Mouse (Mus musculus) left cerebral cortex, postnatal 36 days (tissue): Measurements from ENCODE around the gene Olfr608. TPM values are rescaled to one million over a fixed set of nuclear protein-coding genes. Genes with fewer than 3 reads are reported as not detected.
"Not testable (repeated sequence)": the region's sequence is repeated elsewhere in the genome, so short reads cannot be mapped to it uniquely, and the experiment has no call there.

Source experiments
- DNase-seq, 2 experiments: peaks; one replicate each; pipeline ENCODE4 v3.0.0; 2021 to 2022; ENCODE audit warnings: low spot score in 2 of 2, mixed read lengths in 1 of 2
- intact Hi-C: fragments of 180-260 bp; cut with DNase I; formaldehyde crosslinking; loops from one replicate; pipeline ENCODE4 v1.15.1; 2025
- total RNA-seq, 2 experiments: library from RNA; stranded (reverse); gene quantifications; 2 replicates each; pipeline ENCODE4 v1.2.3; 2021

The Olfr608 gene
- total RNA-seq = not detected

DNA sequence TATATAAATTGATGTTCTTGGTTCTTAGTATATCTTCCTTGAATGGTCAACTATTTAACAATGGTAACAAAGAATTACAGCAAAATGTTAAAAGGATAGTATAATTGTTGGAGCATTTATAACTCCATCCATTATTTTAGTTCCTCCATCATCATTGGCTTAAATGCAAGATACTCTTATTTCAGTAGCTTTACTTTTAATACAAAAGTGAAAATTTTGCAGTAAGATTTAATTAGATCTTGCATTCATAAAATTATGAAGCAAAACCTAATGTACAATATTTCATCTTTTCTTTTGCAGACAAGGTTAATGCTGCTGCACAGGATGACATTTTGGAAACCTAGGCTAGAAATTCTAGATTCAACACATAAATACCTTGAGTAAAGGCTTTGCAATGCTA is at the start of gene Olfr608:
Olfr608 (plus strand) TSS at position 301 of the 400 bp plus-strand sequence.
- DNase-seq = no peak
- intact Hi-C loops = no loop called here

DNA sequence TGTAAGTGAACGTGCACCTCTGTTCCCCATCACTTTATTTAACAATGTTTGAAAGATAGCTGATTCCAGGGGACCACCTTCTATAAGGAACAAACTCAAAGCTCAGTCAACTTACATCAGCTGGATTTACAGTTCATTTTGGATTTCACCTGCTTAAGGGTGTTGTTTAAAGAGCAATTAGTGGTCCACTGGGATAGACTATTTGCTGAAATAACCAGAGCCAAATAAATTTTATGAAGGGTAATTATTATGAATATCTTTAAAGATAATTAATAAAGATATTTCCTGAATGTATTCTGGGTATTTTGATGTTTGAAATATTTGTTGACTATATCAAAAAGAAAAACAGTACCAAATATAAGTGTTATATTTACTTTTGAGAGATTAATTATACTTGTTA is 24.3 kb upstream of the Olfr608 start, which contains the start of gene Olfr605:
Olfr605 (minus strand) TSS at position 101 of the 400 bp plus-strand sequence.
- no peak for DNase-seq
- intact Hi-C loops = no loop called here

DNA sequence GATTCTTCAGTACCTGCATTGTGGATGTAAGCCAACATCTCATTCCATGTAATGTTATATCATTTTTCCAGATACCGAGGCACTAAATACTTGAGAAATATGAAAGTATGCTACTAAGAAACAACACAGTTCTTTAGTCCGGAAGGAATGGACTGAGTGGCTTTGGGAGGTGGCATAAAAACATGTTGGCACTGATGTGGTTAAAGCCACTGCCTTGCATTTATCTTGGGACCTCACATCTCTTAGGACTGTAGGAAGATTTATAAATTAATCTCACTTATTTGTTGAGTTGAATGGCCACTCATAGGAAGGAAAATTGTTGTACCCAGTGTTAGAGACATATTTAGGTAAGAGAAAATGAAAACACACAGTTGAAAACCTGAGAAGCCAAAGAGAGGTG is 20.9 kb upstream of the Olfr608 start, which contains the start of gene Olfr606:
Olfr606 (plus strand) TSS at position 301 of the 400 bp plus-strand sequence.
- intact Hi-C loops = no loop called here
- DNase-seq = no peak

DNA sequence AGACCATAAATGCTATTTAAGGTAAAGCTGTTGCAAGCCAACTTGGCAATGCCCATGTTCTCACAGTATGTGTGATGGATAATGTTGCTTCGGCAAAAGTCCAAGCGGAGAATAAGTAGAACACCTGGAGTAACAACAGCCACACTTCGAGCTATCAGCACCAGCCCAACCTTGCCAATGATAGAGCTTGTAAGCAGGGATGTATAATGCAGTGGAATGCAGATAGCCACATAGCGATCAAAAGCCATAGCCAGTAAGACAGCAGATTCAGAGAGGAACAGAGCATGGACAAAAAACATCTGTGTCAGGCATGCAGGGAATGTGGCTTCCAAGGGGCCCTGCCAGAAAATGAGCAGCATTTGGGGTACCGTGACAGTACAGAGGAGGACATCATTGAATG is 9.1 kb upstream of the Olfr608 start:
- no peak for DNase-seq
- intact Hi-C loops = no loop called here

DNA sequence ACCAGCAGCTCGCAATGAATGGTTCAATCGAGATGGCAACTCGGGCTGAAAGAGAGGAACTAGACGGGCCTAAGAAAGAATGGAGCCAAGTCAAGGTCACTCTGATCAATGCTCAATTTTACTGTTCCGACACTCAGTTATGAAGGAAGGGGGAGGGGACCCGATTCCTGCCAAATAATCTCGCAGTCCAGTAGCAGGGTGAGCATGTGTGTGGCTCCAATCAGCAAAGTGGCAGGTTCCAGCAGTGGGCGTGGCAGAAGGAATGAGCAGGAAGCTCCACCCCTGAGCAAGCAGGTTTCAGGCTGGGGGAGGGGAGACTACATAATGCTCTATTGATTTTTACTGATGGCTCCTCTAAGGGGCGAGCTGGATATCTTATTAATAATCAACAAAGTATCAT is 7.4 kb downstream of the Olfr608 start:
- DNase-seq, intact Hi-C loops: not testable (repeated sequence)

DNA sequence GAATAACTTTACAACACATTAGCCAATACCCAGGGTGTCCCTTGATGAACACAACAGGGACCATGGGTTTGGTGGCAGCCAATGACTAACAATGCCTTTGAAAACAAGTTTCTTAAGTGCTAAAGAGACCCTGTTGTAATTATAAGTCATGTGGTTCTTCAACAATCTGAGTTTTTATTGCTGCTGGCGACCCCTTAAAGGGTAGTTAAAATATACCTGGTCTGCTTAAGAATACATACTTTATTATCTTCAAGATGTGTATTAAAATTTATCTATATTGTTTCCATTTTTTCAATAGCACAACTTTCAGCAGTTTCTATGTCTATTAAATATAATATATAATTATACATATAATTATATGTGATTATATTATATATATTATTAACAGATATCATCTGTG is 28.3 kb downstream of the Olfr608 start, which contains the start of gene Olfr609:
Olfr609 (minus strand) TSS at position 101 of the 400 bp plus-strand sequence.
- DNase-seq = no peak
- intact Hi-C loops = no loop called here

DNA sequence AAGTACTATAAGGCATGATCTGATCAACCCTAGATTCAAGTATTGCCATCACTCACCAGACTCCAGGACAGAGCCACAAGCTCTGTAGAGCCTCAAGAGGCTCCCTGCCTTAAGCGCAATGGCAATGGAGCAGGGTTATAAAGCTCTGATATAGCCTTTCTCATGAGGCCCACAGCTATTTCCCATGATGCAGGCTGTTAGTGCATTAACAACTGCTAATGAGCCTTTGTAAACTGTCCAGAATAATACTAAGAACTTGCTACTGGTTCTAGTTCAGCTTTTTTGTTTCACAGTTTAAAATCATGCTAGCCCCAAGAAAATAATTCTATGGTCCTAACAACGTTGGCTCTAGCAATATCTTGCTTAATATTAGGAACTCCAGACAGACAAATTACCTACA is 42.3 kb downstream of the Olfr608 start, which contains the start of gene Olfr610:
Olfr610 (minus strand) TSS at position 101 of the 400 bp plus-strand sequence.
- DNase-seq = no peak
- intact Hi-C loops = no loop called here

DNA sequence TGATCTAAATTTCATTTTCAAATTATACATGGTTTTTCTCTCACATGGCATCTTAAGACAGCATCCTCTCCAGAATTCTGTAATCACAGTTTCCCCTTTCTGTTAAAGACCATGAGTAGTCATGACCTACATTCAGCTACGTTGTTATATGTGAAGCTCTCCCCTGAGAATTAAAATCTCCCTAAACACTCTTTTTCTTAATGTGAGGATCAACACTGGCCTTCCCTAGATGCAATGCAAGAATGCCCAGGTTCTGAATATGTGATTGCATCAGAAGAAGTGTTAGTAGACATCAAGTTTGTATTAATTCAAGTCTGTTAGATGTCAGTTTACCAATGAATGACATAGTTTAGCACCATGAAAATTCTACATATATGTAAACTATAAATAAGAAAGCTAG is 51.1 kb downstream of the Olfr608 start, which contains the start of gene Olfr611:
Olfr611 (minus strand) TSS at position 101 of the 400 bp plus-strand sequence.
- DNase-seq, intact Hi-C loops: not testable (repeated sequence)

Other genes starting within 250 kb of the Olfr608 start
- gene Usp17ld, start 217.4 kb upstream of the Olfr608 start, total RNA-seq = not detected
- gene Olfr596, start 164.2 kb upstream of the Olfr608 start, total RNA-seq = not detected
- gene Olfr597, start 153.6 kb upstream of the Olfr608 start, total RNA-seq = not detected
- gene Olfr598, start 146.3 kb upstream of the Olfr608 start, total RNA-seq = not detected
- not detected for gene Olfr599, start 134.0 kb upstream of the Olfr608 start, total RNA-seq
- not detected for gene Olfr600, start 120.2 kb upstream of the Olfr608 start, total RNA-seq
- gene Olfr601, start 107.2 kb upstream of the Olfr608 start, total RNA-seq = not detected
- not detected for gene Olfr603, start 83.7 kb upstream of the Olfr608 start, total RNA-seq
- gene Usp17lc, start 54.8 kb upstream of the Olfr608 start, total RNA-seq = not detected
- gene Olfr605, start 24.4 kb upstream of the Olfr608 start, total RNA-seq = not detected
- gene Olfr606, start 20.8 kb upstream of the Olfr608 start, total RNA-seq = not detected
- not detected for gene Olfr607, start 5.7 kb upstream of the Olfr608 start, total RNA-seq
- not detected for gene Olfr609, start 28.2 kb downstream of the Olfr608 start, total RNA-seq
- gene Olfr610, start 42.2 kb downstream of the Olfr608 start, total RNA-seq = not detected
- not detected for gene Olfr611, start 51.0 kb downstream of the Olfr608 start, total RNA-seq
- gene Olfr612, start 72.8 kb downstream of the Olfr608 start, total RNA-seq = not detected
- not detected for gene Olfr613, start 78.2 kb downstream of the Olfr608 start, total RNA-seq
- not detected for gene Olfr615, start 86.2 kb downstream of the Olfr608 start, total RNA-seq
- not detected for gene Olfr616, start 99.3 kb downstream of the Olfr608 start, total RNA-seq
- gene Olfr617, start 103.2 kb downstream of the Olfr608 start, total RNA-seq = not detected
- not detected for gene Olfr618, start 120.2 kb downstream of the Olfr608 start, total RNA-seq
- not detected for gene Olfr619, start 130.7 kb downstream of the Olfr608 start, total RNA-seq
- gene Olfr620, start 142.7 kb downstream of the Olfr608 start, total RNA-seq = not detected
- gene Olfr622, start 172.8 kb downstream of the Olfr608 start, total RNA-seq = not detected
- gene Olfr623, start 193.8 kb downstream of the Olfr608 start, total RNA-seq = not detected
- gene Olfr624, start 201.3 kb downstream of the Olfr608 start, total RNA-seq = under 1 TPM in 1 of 2 experiments, not detected in 1; 0.07 TPM
- gene Olfr625-ps1, start 212.8 kb downstream of the Olfr608 start, total RNA-seq = not detected
- not detected for gene Olfr243, start 244.8 kb downstream of the Olfr608 start, total RNA-seq